Mouse (Mus musculus): ENCODE results near the gene Atp6ap1l. TPM values are rescaled to one million over a fixed set of nuclear protein-coding genes. Genes with fewer than 3 reads are reported as not detected.
A peak's percentile ranks its signal among the peaks of the same experiment; 100 is the strongest.
"Not testable (repeated sequence)": the region's sequence is repeated elsewhere in the genome, so short reads cannot be mapped to it uniquely, and the experiment has no call there.

Gene Atp6ap1l
- 0.28 TPM in 1 of 2 replicates, not detected in the other for polyA plus RNA-seq (2014; fragmentation: Nextera tagmentation; extraction: Ambion mirVana)

GRCm38 (mm10) chr13:90905176-90905575, at the start of gene Atp6ap1l:
Atp6ap1l (minus strand) TSS chr13:90905355.
- ATAC-seq (ENCODE audit: insufficient number of reproducible peaks, low FRiP score, low TSS enrichment, low read depth), result no peak
- H3K4me2 ChIP-seq (ENCODE audit: low read depth, severe bottlenecking), result no peak within 1 kb of the TSS
- WGBS, result 87% methylated on average over 5 of the region's 5 CpGs

GRCm38 (mm10) chr13:90939600-90939999, 34.4 kb upstream of the Atp6ap1l start:
- no peak for DNase-seq (ENCODE audit: low spot score)
- Histone ChIP-seq H3K4me1 (ENCODE audit: control insufficient read depth, insufficient read depth, low read length) (no peaks in the 10 kb centered on the region), H3K27ac (replicated peaks; ENCODE audit: low read depth, low read length) (no peak overlapping the region), H3K4me3 (ENCODE audit: low read depth, low read length) (no peak overlapping the region), H3K27me3 (ENCODE audit: control insufficient read depth, insufficient read depth, low read length) (no peaks in the 10 kb centered on the region), H3K9ac (ENCODE audit: low read length) (no peak overlapping the region), H3K4me2 (ENCODE audit: low read depth, severe bottlenecking) (no peak overlapping the region), H3K9me3 (ENCODE audit: control insufficient read depth, low read length) (no peaks in the 10 kb centered on the region), H3K36me3 (ENCODE audit: control insufficient read depth, insufficient read depth, low read length) (no peaks in the 10 kb centered on the region)
- ATAC-seq (ENCODE audit: insufficient number of reproducible peaks, low FRiP score, low TSS enrichment, low read depth), result no peak
- 85% methylated on average over 5 of the region's 5 CpGs for WGBS

More at GRCm38 (mm10) chr13:90905176-90905575, at the start of gene Atp6ap1l:
- H3K9ac ChIP-seq (ENCODE audit: low read length), result no peak within 1 kb of the TSS
- H3K4me1 ChIP-seq (ENCODE audit: control insufficient read depth, insufficient read depth, low read length), result no peaks in the 10 kb centered on the region
- H3K27ac ChIP-seq (replicated peaks; ENCODE audit: low read depth, low read length), result no peak within 1 kb of the TSS
- H3K9me3 ChIP-seq (ENCODE audit: control insufficient read depth, low read length), result no peaks in the 10 kb centered on the region
- no peaks in the 10 kb centered on the region for H3K36me3 ChIP-seq (ENCODE audit: control insufficient read depth, insufficient read depth, low read length)
- H3K4me3 ChIP-seq (ENCODE audit: low read depth, low read length), result no peak within 1 kb of the TSS
- no peaks in the 10 kb centered on the region for H3K27me3 ChIP-seq (ENCODE audit: control insufficient read depth, insufficient read depth, low read length)
- DNase-seq (ENCODE audit: low spot score), result no peak

DNA sequence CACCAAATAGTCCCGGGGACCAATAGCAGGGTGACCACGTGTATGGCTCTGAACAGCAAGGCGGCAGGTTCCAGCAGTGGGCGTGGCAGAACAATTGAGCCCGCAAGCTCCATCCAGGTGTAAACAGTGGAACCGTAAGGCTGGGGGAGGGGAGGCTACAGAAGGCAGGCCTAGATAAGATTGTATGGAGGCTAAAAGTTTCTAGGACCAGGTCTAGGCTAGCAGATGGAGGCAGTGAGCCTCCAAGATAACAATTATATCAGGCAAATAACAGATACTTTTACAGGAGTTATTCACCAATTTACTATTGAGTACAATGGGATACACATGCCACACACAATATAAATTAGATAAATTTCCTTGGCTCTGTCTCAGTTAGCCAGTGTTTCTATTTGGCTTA, 34.0 kb upstream of the Atp6ap1l start:
- no peak overlapping the region for H3K9ac ChIP-seq (ENCODE audit: low read length)
- DNase-seq (ENCODE audit: low spot score) (no peak), ATAC-seq (ENCODE audit: insufficient number of reproducible peaks, low FRiP score, low TSS enrichment, low read depth) (no peak)
- H3K27me3 ChIP-seq (ENCODE audit: control insufficient read depth, insufficient read depth, low read length), result no peaks in the 10 kb centered on the region
- no peak overlapping the region for H3K4me2 ChIP-seq (ENCODE audit: low read depth, severe bottlenecking)
- no peaks in the 10 kb centered on the region for H3K4me1 ChIP-seq (ENCODE audit: control insufficient read depth, insufficient read depth, low read length)
- H3K4me3 ChIP-seq (ENCODE audit: low read depth, low read length), result no peak overlapping the region
- no peak overlapping the region for H3K27ac ChIP-seq (replicated peaks; ENCODE audit: low read depth, low read length)
- no peaks in the 10 kb centered on the region for H3K9me3 ChIP-seq (ENCODE audit: control insufficient read depth, low read length)
- WGBS, result 61% methylated on average over 6 of the region's 6 CpGs
- H3K36me3 ChIP-seq (ENCODE audit: control insufficient read depth, insufficient read depth, low read length), result no peaks in the 10 kb centered on the region

- H3K27ac ChIP-seq (replicated peaks; ENCODE audit: low read depth, low read length), result no peak overlapping the region
- no peaks in the 10 kb centered on the region for H3K4me1 ChIP-seq (ENCODE audit: control insufficient read depth, insufficient read depth, low read length)
- WGBS, result 85% methylated on average over 7 of the region's 7 CpGs
- no peaks in the 10 kb centered on the region for H3K27me3 ChIP-seq (ENCODE audit: control insufficient read depth, insufficient read depth, low read length)
- H3K36me3 ChIP-seq (ENCODE audit: control insufficient read depth, insufficient read depth, low read length), result no peaks in the 10 kb centered on the region
- DNase-seq (ENCODE audit: low spot score), result no peak
- no peak overlapping the region for H3K4me2 ChIP-seq (ENCODE audit: low read depth, severe bottlenecking)
- no peak overlapping the region for H3K9ac ChIP-seq (ENCODE audit: low read length)
- no peak for ATAC-seq (ENCODE audit: insufficient number of reproducible peaks, low FRiP score, low TSS enrichment, low read depth)
- H3K9me3 ChIP-seq (ENCODE audit: control insufficient read depth, low read length), result no peaks in the 10 kb centered on the region
- no peak overlapping the region for H3K4me3 ChIP-seq (ENCODE audit: low read depth, low read length)
Measured at GRCm38 (mm10) chr13:90935852-90936251, 30.7 kb upstream of the Atp6ap1l start.

GRCm38 (mm10) chr13:90933256-90933655, 28.1 kb upstream of the Atp6ap1l start:
- H3K36me3 ChIP-seq (ENCODE audit: control insufficient read depth, insufficient read depth, low read length), result no peaks in the 10 kb centered on the region; the same call in 1 of the 2 replicates
- no peaks in the 10 kb centered on the region for H3K9me3 ChIP-seq (ENCODE audit: control insufficient read depth, low read length)
- WGBS, result 76% methylated on average over 3 of the region's 3 CpGs
- no peak overlapping the region for H3K27ac ChIP-seq (replicated peaks; ENCODE audit: low read depth, low read length)
- ATAC-seq (ENCODE audit: insufficient number of reproducible peaks, low FRiP score, low TSS enrichment, low read depth) (no peak), DNase-seq (ENCODE audit: low spot score) (no peak)
- H3K9ac ChIP-seq (ENCODE audit: low read length), result no peak overlapping the region
- no peak overlapping the region for H3K4me2 ChIP-seq (ENCODE audit: low read depth, severe bottlenecking)
- no peak overlapping the region for H3K4me3 ChIP-seq (ENCODE audit: low read depth, low read length)
- no peaks in the 10 kb centered on the region for H3K4me1 ChIP-seq (ENCODE audit: control insufficient read depth, insufficient read depth, low read length)
- no peaks in the 10 kb centered on the region for H3K27me3 ChIP-seq (ENCODE audit: control insufficient read depth, insufficient read depth, low read length)

DNA sequence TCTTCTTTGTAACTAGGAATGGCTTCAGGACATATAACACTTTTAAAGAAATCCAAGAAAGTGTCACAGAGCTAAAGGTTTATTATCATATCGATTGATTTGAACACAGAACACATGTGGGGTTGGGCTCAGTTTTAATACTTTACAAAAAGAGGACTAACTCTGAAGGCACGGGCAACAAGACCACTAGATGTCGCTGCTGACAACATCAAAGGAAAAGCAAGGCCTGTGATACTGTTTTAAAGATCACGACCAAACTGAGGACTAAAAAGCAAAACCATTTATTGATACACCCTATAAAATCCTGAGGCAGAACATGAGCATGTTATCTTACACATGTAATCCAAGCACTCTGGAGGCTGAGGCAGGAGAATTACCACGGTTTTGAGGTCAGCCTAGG, 24.7 kb upstream of the Atp6ap1l start:
- Histone ChIP-seq H3K4me1 (ENCODE audit: control insufficient read depth, insufficient read depth, low read length) (no peaks in the 10 kb centered on the region), H3K27me3 (ENCODE audit: control insufficient read depth, insufficient read depth, low read length) (no peaks in the 10 kb centered on the region), H3K4me2 (ENCODE audit: low read depth, severe bottlenecking) (no peak overlapping the region), H3K9ac (ENCODE audit: low read length) (no peak overlapping the region), H3K36me3 (ENCODE audit: control insufficient read depth, insufficient read depth, low read length) (peaks cover 14% of the 10 kb centered on the region), H3K27ac (replicated peaks; ENCODE audit: low read depth, low read length) (no peak overlapping the region), H3K9me3 (ENCODE audit: control insufficient read depth, low read length) (no peaks in the 10 kb centered on the region), H3K4me3 (ENCODE audit: low read depth, low read length) (no peak overlapping the region)
- peak; percentile 75 for DNase-seq (ENCODE audit: low spot score)
- 20% methylated on average over 5 of the region's 5 CpGs for WGBS
- ATAC-seq (ENCODE audit: insufficient number of reproducible peaks, low FRiP score, low TSS enrichment, low read depth), result no peak

GRCm38 (mm10) chr13:90928266-90928665, 23.1 kb upstream of the Atp6ap1l start:
- WGBS, result 93% methylated on average over 8 of the region's 10 CpGs
- peaks cover 14% of the 10 kb centered on the region for H3K36me3 ChIP-seq (ENCODE audit: control insufficient read depth, insufficient read depth, low read length)

GRCm38 (mm10) chr13:90926938-90927633, 21.9 kb upstream of the Atp6ap1l start:
- Histone ChIP-seq H3K27me3 (ENCODE audit: control insufficient read depth, insufficient read depth, low read length) (no peaks in the 10 kb centered on the region), H3K4me3 (ENCODE audit: low read depth, low read length) (no peak overlapping the region), H3K36me3 (ENCODE audit: control insufficient read depth, insufficient read depth, low read length) (peaks cover 14% of the 10 kb centered on the region), H3K9ac (ENCODE audit: low read length) (no peak overlapping the region), H3K4me1 (ENCODE audit: control insufficient read depth, insufficient read depth, low read length) (no peaks in the 10 kb centered on the region), H3K4me2 (ENCODE audit: low read depth, severe bottlenecking) (no peak overlapping the region), H3K27ac (replicated peaks; ENCODE audit: low read depth, low read length) (no peak overlapping the region), H3K9me3 (ENCODE audit: control insufficient read depth, low read length) (no peaks in the 10 kb centered on the region)
- DNase-seq (ENCODE audit: low spot score), result peak; percentile 18
- 82% methylated on average over 5 of the region's 5 CpGs for WGBS
- no peak for ATAC-seq (ENCODE audit: insufficient number of reproducible peaks, low FRiP score, low TSS enrichment, low read depth)

More at GRCm38 (mm10) chr13:90928266-90928665, 23.1 kb upstream of the Atp6ap1l start:
- not testable (repeated sequence) for H3K4me2 ChIP-seq (ENCODE audit: low read depth, severe bottlenecking); H3K9ac ChIP-seq (ENCODE audit: low read length); ATAC-seq (ENCODE audit: insufficient number of reproducible peaks, low FRiP score, low TSS enrichment, low read depth); H3K4me3 ChIP-seq (ENCODE audit: low read depth, low read length); H3K4me1 ChIP-seq (ENCODE audit: control insufficient read depth, insufficient read depth, low read length); H3K9me3 ChIP-seq (ENCODE audit: control insufficient read depth, low read length); H3K27ac ChIP-seq (replicated peaks; ENCODE audit: low read depth, low read length); H3K27me3 ChIP-seq (ENCODE audit: control insufficient read depth, insufficient read depth, low read length)
- peak; percentile 4 for DNase-seq (ENCODE audit: low spot score)

Data from limb, embryonic 11.5 days (tissue).